Mouse (Mus musculus) urinary bladder, postnatal 25 days (tissue): ENCODE measurements around the gene Mmgt2.

Source experiments
- DNase-seq: peaks from one replicate; pipeline ENCODE4 v3.0.0; 2022; ENCODE audit warnings: low spot score

Gene Mmgt2

GRCm38 (mm10) chr11:62706141-62706540, 57.7 kb downstream of the Mmgt2 start:
- DNase-seq = no peak

GRCm38 (mm10) chr11:62708252-62708651, 59.8 kb downstream of the Mmgt2 start:
- no peak for DNase-seq

- no peak for DNase-seq
Measured at GRCm38 (mm10) chr11:62710657-62711056, 62.2 kb downstream of the Mmgt2 start.
